Mouse (Mus musculus): ENCODE measurements at regions not wholly inside any gene's neighbourhood (a gene's known extent, or its start where the extent isn't known, plus 50 kb on each side); places are given as distances from the start of the nearest gene placed in this dataset.

GRCm38 (mm10) chr12:77696662-77697061, 458.7 kb downstream of the Fut8 start:
- no peak for TF ChIP-seq CTCF (IDR thresholded peaks at IDR 0.05; ENCODE audit: insufficient read depth, low read length)
- no peak for TF ChIP-seq POLR2A (IDR thresholded peaks at IDR 0.05; ENCODE audit: borderline replicate concordance, extremely low read depth, low read depth, low read length)

Data from lung, adult 2 months (tissue).